10 mouse cellular contexts compared by ENCODE assay signal in genomic region chr7:101378796-101379465, GRCm38 (mm10). TPM values are rescaled to one million over a fixed set of nuclear protein-coding genes. Genes with fewer than 3 reads are reported as not detected.
DNase-seq lines count a peak whose midpoint lies in the region; ATAC-seq and TF ChIP-seq lines count a peak whose summit lies in the region.
"Had no signal": no experiment of that assay in that cellular context is flagged by ENCODE, and none has a peak within 500 bp of the region (broad histone marks: within the 10 kb centered on the region; RNA-seq: fewer than 3 reads in every experiment).

No protein-coding gene starts in this region.

- DNase-seq in heart, embryonic 10.5 days (ENCODE audit: low spot score): no peak
- no peak for DNase-seq in heart, adult 9 months (ENCODE audit: low spot score in 2 of 2)
- DNase-seq in thymus, postnatal 14 days: peak; percentile 36
- no peak for DNase-seq in thymus, adult 18-20 months
- DNase-seq in frontal cortex, postnatal 14 days (ENCODE audit: low spot score in 2 of 2): no peak
- DNase-seq in right cerebral cortex, adult 2 months (ENCODE audit: low spot score in 2 of 2): no peak
- DNase-seq in left cerebral cortex, adult 2 months (ENCODE audit: extremely low spot score in 1 of 2, low spot score in 2 of 2): no peak

- H3K9ac ChIP-seq in limb, embryonic 15.5 days: no peak overlapping the region

- no peaks in the 10 kb centered on the region for H3K36me3 ChIP-seq in heart, embryonic 10.5 days
- no peaks in the 10 kb centered on the region for H3K36me3 ChIP-seq in limb, embryonic 15.5 days

- TF ChIP-seq CTCF in left cerebral cortex, adult 2 months (IDR thresholded peaks at IDR 0.05): no peak

- H3K4me1 ChIP-seq in heart, embryonic 10.5 days: peaks cover 48% of the 10 kb centered on the region
- peaks cover 21% of the 10 kb centered on the region for H3K4me1 ChIP-seq in limb, embryonic 15.5 days

- no peak for ATAC-seq in limb, embryonic 15.5 days (ENCODE audit: insufficient number of reproducible peaks, low FRiP score, low TSS enrichment, low read depth)

- peak overlapping the region; percentile 84 for H3K27ac ChIP-seq in heart, embryonic 10.5 days
- H3K27ac ChIP-seq in limb, embryonic 15.5 days: peak overlapping the region; percentile 57; the same call in 1 of the 2 replicates
- no peak overlapping the region for H3K27ac ChIP-seq in left cerebral cortex, adult 2 months

- H3K4me3 ChIP-seq in heart, embryonic 10.5 days: 0 out of 2 replicates have a peak overlapping the region, but pooled peaks have one; percentile 37
- H3K4me3 ChIP-seq in limb, embryonic 15.5 days: no peak overlapping the region
- no peak overlapping the region for H3K4me3 ChIP-seq in left cerebral cortex, adult 2 months

- 65% methylated on average over 5 of the region's 5 CpGs for whole genome bisulfite sequencing in heart, embryonic 10.5 days
- WGBS in limb, embryonic 15.5 days: 48% methylated on average over 5 of the region's 5 CpGs

- H3K4me2 ChIP-seq in limb, embryonic 15.5 days: peak overlapping the region; percentile 30; the same call in 1 of the 2 replicates

- no peaks in the 10 kb centered on the region for H3K9me3 ChIP-seq in heart, embryonic 10.5 days
- H3K9me3 ChIP-seq in limb, embryonic 15.5 days: no peaks in the 10 kb centered on the region

- intact Hi-C loops in left cerebral cortex, adult 2 months (cut with DNase I): loop anchor here (10.0 kb wide), 1 partner anchor 474 kb away; no protein-coding TSS in a partner anchor

- H3K27me3 ChIP-seq in heart, embryonic 10.5 days (ENCODE audit: insufficient read depth, poor library complexity, severe bottlenecking): no peaks in the 10 kb centered on the region
- H3K27me3 ChIP-seq in limb, embryonic 15.5 days: no peaks in the 10 kb centered on the region

RNA-seq across cellular contexts. Expression of gene Arap1, which starts 31.1 kb away (rescaled TPM):
- polyA plus RNA-seq in heart, embryonic 10.5 days (2016; fragmentation: Nextera tagmentation; extraction: Ambion mirVana): 15.9 and 24.6 TPM in 2 replicates
- 85.0 and 85.6 TPM in 2 replicates for polyA plus RNA-seq in limb, embryonic 15.5 days (2015; fragmentation: Nextera tagmentation; extraction: Ambion mirVana)
- 10 to 100 TPM; 16.6 to 22.1 TPM for total RNA-seq in left cerebral cortex, adult 2 months (2021)

RNA-seq across cellular contexts. Expression of gene Gm45837, which starts 31.8 kb away (rescaled TPM):
- 3.3 TPM in 1 of 2 replicates, not detected in the other for polyA plus RNA-seq in heart, embryonic 10.5 days (2016; fragmentation: Nextera tagmentation; extraction: Ambion mirVana)
- polyA plus RNA-seq in limb, embryonic 15.5 days (2015; fragmentation: Nextera tagmentation; extraction: Ambion mirVana): 3.6 and 12.5 TPM in 2 replicates
- 1 to 10 TPM; 1.6 to 3.4 TPM for total RNA-seq in left cerebral cortex, adult 2 months (2021)
- total RNA-seq: ES-E14 had no signal
- polyA plus RNA-seq: urinary bladder, adult 2 months had no signal

RNA-seq across cellular contexts. Expression of gene Pde2a, which starts 42.6 kb away (rescaled TPM):
- polyA plus RNA-seq in heart, embryonic 10.5 days (2016; fragmentation: Nextera tagmentation; extraction: Ambion mirVana): 1.6 and 12.0 TPM in 2 replicates
- 13.6 and 14.5 TPM in 2 replicates for polyA plus RNA-seq in limb, embryonic 15.5 days (2015; fragmentation: Nextera tagmentation; extraction: Ambion mirVana)
- 100 to 1,000 TPM; 372 to 375 TPM for total RNA-seq in left cerebral cortex, adult 2 months (2021)
